Mouse (Mus musculus) stomach, postnatal 0 days (tissue): ENCODE results near the gene Rab11fip5. TPM values are rescaled to one million over a fixed set of nuclear protein-coding genes. Genes with fewer than 3 reads are reported as not detected.
A peak's percentile ranks its signal among the peaks of the same experiment; 100 is the strongest.

Experiments used
- ATAC-seq: fragments of 200-750 bp; cut with Nextera tagmentation; 2 replicates; pipeline ENCODE4 v1.8.0; 2017; ENCODE audit not compliant: low FRiP score, low TSS enrichment
- DNase-seq: peaks from one replicate; pipeline ENCODE4 v3.0.0-alpha.2; 2016; ENCODE audit warnings: low spot score
- H3K27ac ChIP-seq: fragments of 300-500 bp; sonication (generic); replicated peaks from 2 replicates; pipeline ENCODE4 v1.5.1; 2014; ENCODE audit warnings: mild to moderate bottlenecking, control low read depth
- H3K27me3 ChIP-seq: fragments of 300-500 bp; sonication (generic); 2 replicates; pipeline ENCODE4 v1.6.1; 2014; ENCODE audit warnings: low read length; ENCODE audit not compliant: control insufficient read depth, insufficient read depth
- H3K36me3 ChIP-seq: fragments of 300-500 bp; sonication (generic); 2 replicates; pipeline ENCODE4 v1.6.1; 2014; ENCODE audit warnings: low read length, mixed read lengths; ENCODE audit not compliant: control insufficient read depth, insufficient read depth
- H3K4me1 ChIP-seq: fragments of 300-500 bp; sonication (generic); replicated peaks from 2 replicates; pipeline ENCODE4 v1.6.1; 2014; ENCODE audit warnings: antibody characterized with exemption; ENCODE audit not compliant: control insufficient read depth, insufficient read depth
- H3K4me2 ChIP-seq: fragments of 300-500 bp; sonication (generic); replicated peaks from 2 replicates; pipeline ENCODE4 v1.6.1; 2014; ENCODE audit warnings: low read depth, mild to moderate bottlenecking, control low read depth, moderate library complexity
- H3K4me3 ChIP-seq: fragments of 300-500 bp; sonication (generic); 2 replicates; pipeline ENCODE4 v1.5.1; 2014; ENCODE audit warnings: low read depth, low read length, control low read depth
- H3K9ac ChIP-seq: fragments of 300-500 bp; sonication (generic); 2 replicates; pipeline ENCODE4 v1.6.1; 2014; ENCODE audit warnings: mild to moderate bottlenecking, low read length, control low read depth, mixed read lengths
- H3K9me3 ChIP-seq: fragments of 300-500 bp; sonication (generic); 2 replicates; pipeline ENCODE4 v1.6.1; 2016; ENCODE audit warnings: low read length; ENCODE audit not compliant: control insufficient read depth
- CTCF ChIP-seq: IDR thresholded peaks from 2 replicates; pipeline ENCODE4 v1.5.1; 2016; ENCODE audit warnings: antibody characterized with exemption, low read depth, mild to moderate bottlenecking, moderate library complexity
- EP300 ChIP-seq: optimal IDR thresholded peaks from 2 replicates; pipeline ENCODE3; 2016; ENCODE audit warnings: antibody characterized with exemption
- WGBS: fragments of 180-500 bp; shearing (Covaris S2); extraction: QIAGEN DNeasy Blood & Tissue Kit; methylation state at CpG from one replicate; pipeline ENCODE4 v1.1.7; 2014; 5-methylcytosine and 5-hydroxymethylcytosine counted together
- polyA plus RNA-seq: library from polyadenylated mRNA; unstranded; fragments of >200 nt; fragmentation: Nextera tagmentation; extraction: Ambion mirVana; gene quantifications from 2 replicates; pipeline ENCODE4 v1.2.1, GENCODE M21; 2015

Gene Rab11fip5
- polyA plus RNA-seq, 1 experiment from 2014 or later, result 7.6 TPM

GRCm38 (mm10) chr6:85366387-85366786 is 8.0 kb downstream of the Rab11fip5 start:
- Histone ChIP-seq H3K36me3 (no peaks in the 10 kb centered on the region), H3K9ac (no peak overlapping the region), H3K4me3 (no peak overlapping the region), H3K4me2 (no peak overlapping the region), H3K9me3 (no peaks in the 10 kb centered on the region), H3K27ac (no peak overlapping the region; the same call in 1 of the 2 replicates), H3K4me1 (peaks cover 7% of the 10 kb centered on the region; the same call in 1 of the 2 replicates), H3K27me3 (no peaks in the 10 kb centered on the region)
- DNase-seq (peak; percentile 58), ATAC-seq (peak; percentile 59)
- TF ChIP-seq CTCF (no peak), EP300 (no peak)
- 35% methylated on average over 1 of the region's 1 CpGs for WGBS

- TF ChIP-seq EP300, result no peak
- no peak for TF ChIP-seq CTCF
- Histone ChIP-seq H3K4me3 (no peak overlapping the region), H3K27me3 (no peaks in the 10 kb centered on the region), H3K27ac (no peak overlapping the region), H3K4me1 (peaks cover 6% of the 10 kb centered on the region; the same call in 1 of the 2 replicates), H3K9me3 (no peaks in the 10 kb centered on the region), H3K4me2 (no peak overlapping the region), H3K9ac (no peak overlapping the region), H3K36me3 (no peaks in the 10 kb centered on the region)
- DNase-seq (no peak), ATAC-seq (no peak)
- WGBS, result 64% methylated on average over 5 of the region's 5 CpGs
Observed at GRCm38 (mm10) chr6:85364439-85364838, 10.0 kb downstream of the Rab11fip5 start.

GRCm38 (mm10) chr6:85363906-85364260 is 10.6 kb downstream of the Rab11fip5 start:
- Histone ChIP-seq H3K36me3 (no peaks in the 10 kb centered on the region), H3K27me3 (no peaks in the 10 kb centered on the region), H3K4me3 (no peak overlapping the region), H3K4me1 (peaks cover under 1% of the 10 kb centered on the region; the same call in 1 of the 2 replicates), H3K9ac (no peak overlapping the region), H3K4me2 (no peak overlapping the region), H3K27ac (no peak overlapping the region), H3K9me3 (no peaks in the 10 kb centered on the region)
- ATAC-seq (no peak), DNase-seq (no peak)
- TF ChIP-seq EP300, result no peak
- TF ChIP-seq CTCF, result no peak
- 61% methylated on average over 4 of the region's 4 CpGs for WGBS

GRCm38 (mm10) chr6:85363231-85363905 is 11.1 kb downstream of the Rab11fip5 start:
- Histone ChIP-seq H3K4me2 (no peak overlapping the region), H3K9me3 (no peaks in the 10 kb centered on the region), H3K4me1 (no peaks in the 10 kb centered on the region; the same call in 1 of the 2 replicates), H3K27ac (no peak overlapping the region), H3K36me3 (no peaks in the 10 kb centered on the region), H3K27me3 (no peaks in the 10 kb centered on the region), H3K9ac (no peak overlapping the region), H3K4me3 (no peak overlapping the region)
- 93% methylated on average over 5 of the region's 5 CpGs for WGBS
- no peak for DNase-seq
- TF ChIP-seq CTCF, result peak; percentile 28
- no peak for TF ChIP-seq EP300
- no peak for ATAC-seq

GRCm38 (mm10) chr6:85362610-85363009 is 11.8 kb downstream of the Rab11fip5 start:
- Histone ChIP-seq H3K4me1 (no peaks in the 10 kb centered on the region; the same call in 1 of the 2 replicates), H3K27me3 (no peaks in the 10 kb centered on the region), H3K9ac (no peak overlapping the region), H3K36me3 (no peaks in the 10 kb centered on the region), H3K4me2 (no peak overlapping the region), H3K9me3 (no peaks in the 10 kb centered on the region), H3K4me3 (no peak overlapping the region), H3K27ac (no peak overlapping the region)
- DNase-seq (no peak), ATAC-seq (no peak)
- no peak for TF ChIP-seq CTCF
- 80% methylated on average over 5 of the region's 5 CpGs for WGBS

GRCm38 (mm10) chr6:85360311-85360710 is 14.1 kb downstream of the Rab11fip5 start:
- H3K9ac ChIP-seq, result no peak overlapping the region
- no peak for ATAC-seq
- no peaks in the 10 kb centered on the region for H3K9me3 ChIP-seq
- TF ChIP-seq EP300 (no peak), CTCF (no peak)
- no peaks in the 10 kb centered on the region for H3K36me3 ChIP-seq
- H3K27me3 ChIP-seq, result no peaks in the 10 kb centered on the region
- no peak overlapping the region for H3K4me2 ChIP-seq
- H3K4me3 ChIP-seq, result no peak overlapping the region
- no peak for DNase-seq
- H3K4me1 ChIP-seq, result no peaks in the 10 kb centered on the region
- H3K27ac ChIP-seq, result no peak overlapping the region
- WGBS, result 85% methylated on average over 5 of the region's 5 CpGs
